Mouse (Mus musculus) left cerebral cortex, postnatal 25 days (tissue): ENCODE measurements around the gene Emid1. TPM values are rescaled to one million over a fixed set of nuclear protein-coding genes. Genes with fewer than 3 reads are reported as not detected.
"Not testable (repeated sequence)": the region's sequence is repeated elsewhere in the genome, so short reads cannot be mapped to it uniquely, and the experiment has no call there.

ENCODE experiments used
- DNase-seq, 2 experiments: peaks; one replicate each; pipeline ENCODE4 v3.0.0; 2022; ENCODE audit warnings: low spot score in 2 of 2, mixed read lengths in 1 of 2
- intact Hi-C: fragments of 180-260 bp; cut with DNase I; formaldehyde crosslinking; loops from one replicate; pipeline ENCODE4 v1.15.1; 2025
- total RNA-seq, 2 experiments: library from RNA; stranded (reverse); gene quantifications; 2 replicates each; pipeline ENCODE4 v1.2.3; 2021

The Emid1 gene
- total RNA-seq, 2 experiments from 2014 or later = 9.7 to 11.8 TPM

DNA sequence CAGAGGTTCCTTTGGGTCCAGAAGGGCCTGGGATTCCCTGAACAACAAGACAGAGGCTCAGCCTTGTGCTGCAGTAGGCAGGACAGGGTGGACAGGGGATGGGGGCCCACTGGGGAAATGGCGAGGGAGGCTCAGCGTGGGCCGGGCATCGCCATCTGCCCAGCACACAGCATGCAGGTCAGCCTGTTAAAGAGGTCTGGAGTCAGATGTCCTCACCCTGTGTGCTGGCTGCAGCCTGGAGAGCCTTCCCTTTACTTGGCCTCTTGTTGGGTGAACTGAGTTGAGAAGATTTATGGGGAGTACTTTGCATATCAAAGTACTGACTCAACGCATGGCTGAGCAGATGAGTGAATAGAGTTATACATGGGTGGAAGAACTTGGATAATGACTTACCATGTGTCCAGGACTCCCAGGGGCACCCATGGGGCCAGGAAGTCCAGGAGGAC is 23.0 kb downstream of the Emid1 start:
- intact Hi-C loops = no loop called here
- no peak for DNase-seq

DNA sequence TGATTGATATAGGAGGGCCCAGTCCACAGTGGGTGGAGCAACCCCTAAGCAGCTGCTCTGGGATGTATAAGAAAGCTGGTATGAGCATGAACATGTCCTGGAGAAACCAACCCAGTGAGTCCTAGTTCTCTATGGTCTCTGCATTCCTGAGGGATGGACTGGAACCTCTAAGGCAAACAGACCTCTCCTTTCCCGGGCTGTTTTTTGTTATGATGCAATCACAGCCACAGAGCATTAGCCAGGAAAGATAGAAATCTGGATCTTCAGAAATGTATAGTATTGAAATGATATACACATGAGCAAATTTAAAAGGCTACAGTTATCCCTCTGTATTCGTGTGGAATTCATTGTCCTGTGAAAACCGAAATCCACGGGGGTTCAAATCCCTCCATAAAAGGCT is 26.3 kb downstream of the Emid1 start:
- no peak for DNase-seq
- intact Hi-C loops = no loop called here

DNA sequence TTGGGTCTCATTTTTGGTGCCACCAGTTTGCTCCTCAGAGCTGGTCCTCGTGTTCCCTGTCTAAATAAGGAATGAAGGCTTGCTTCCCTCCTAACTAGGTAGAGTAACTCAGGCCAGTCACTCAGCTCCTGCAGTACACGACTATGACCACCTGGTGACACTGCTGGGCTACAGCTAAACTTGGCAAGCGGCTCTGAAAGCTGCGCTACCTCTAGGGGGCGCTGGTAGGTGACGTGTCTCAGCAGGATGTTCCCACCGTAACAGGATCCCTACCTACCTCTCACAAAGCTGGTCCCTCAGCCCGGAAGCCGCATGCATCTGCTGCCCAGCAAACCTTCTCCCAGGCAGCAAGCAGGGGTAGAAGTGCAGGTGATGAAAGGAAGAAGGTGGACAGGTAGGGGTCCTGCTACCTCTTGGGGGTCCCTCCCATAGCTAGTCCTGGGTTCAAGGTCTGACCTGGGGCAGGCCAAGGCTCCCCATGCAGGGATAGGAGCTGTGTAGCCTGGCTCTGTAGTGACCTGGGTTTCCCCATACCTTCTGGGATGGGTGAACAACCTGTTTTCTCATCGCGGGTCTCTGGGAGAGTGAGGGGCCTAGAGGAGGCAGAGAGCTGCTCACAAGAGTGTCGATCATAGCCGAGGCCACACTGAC is 37.0 kb downstream of the Emid1 start:
- intact Hi-C loops = loop anchor here (1.0 to 5.0 kb wide), 4 partner anchors 37 to 359 kb away; partner anchors contain the start of gene Emid1
- DNase-seq = peak; percentile 86 to 90

DNA sequence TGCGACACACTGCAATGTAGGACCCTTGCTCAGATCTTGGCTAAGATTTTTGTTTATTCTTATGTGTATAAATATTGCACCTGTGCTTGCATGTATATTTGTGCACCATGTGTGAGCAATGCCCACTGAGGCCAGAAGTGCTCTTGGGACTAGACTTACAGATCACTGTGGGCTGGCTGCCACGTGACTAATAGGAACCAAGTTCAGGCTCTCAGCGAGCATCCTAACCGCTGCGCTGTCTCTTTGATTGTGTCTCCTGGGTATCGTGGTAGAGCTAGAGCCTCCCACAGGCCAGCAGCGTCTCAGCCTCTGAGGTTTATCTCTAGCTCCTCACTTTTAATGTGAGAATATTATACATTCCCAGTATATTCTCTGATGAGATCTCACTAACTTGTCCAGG is 38.4 kb downstream of the Emid1 start:
- no peak for DNase-seq
- intact Hi-C loops = no loop called here

DNA sequence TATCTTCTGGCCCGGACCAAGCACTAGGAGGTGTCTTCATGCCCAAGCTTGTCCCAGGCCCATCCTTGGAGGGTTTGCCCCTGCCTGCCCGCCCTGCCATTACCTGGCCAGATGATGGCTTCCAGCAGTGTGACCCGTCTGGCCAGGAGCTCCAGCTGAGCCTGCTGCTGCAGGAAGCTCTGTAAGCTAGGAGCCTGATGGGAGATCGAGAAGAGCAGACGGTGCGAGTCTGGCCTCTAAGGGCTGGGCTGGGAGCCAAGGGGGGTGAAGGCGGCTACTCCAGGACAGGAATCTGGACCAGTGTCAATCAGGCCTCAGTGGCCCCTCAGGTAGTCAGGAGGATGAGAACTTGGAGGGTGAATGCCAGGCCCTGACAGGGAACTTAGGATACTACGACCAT is 42.6 kb downstream of the Emid1 start:
- DNase-seq = no peak
- intact Hi-C loops = no loop called here

DNA sequence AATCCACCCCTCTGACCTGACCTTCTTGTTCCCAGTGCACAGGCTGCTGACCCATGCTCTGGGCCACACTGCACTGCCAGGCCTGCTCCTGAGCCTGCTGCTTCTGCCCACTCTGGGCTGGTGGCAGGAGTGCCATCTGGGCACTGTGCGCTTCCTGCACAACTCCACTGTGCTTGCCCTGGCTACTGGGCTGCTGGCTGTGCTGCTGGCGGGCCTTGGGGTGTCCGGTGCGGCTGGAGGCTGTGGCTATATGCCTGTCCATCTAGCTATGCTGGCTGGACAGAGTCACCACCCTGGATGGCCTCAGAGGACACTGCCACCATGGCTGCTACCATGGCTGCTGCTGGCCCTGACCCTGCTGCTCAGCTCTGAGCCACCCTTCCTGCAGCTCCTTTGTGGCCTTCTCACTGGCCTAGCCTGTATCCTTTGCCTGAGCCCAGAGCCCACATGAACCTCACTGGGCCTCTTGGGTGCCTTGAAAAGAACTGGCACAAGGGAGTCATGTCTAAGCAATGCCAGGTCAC is 48.0 kb downstream of the Emid1 start:
- no peak for DNase-seq
- intact Hi-C loops = no loop called here

DNA sequence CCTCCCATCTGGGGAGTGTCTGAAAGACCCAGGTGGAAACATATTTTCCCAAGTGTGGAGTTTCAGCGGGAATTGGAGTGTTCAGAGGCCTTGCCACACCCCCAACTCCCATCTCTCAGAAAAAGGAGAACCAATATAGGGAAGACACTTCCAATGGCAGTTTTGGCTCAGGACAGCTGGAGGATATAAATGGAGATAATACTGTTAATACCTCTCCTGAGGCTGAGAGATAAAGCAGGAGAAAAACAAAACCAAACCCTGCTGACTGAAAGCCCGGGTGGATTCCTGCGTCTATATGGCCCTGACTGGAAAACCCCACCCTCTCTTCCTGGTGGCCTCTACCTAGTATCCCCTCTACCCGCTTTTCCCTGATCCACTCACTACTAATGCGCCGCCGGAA is 49.7 kb downstream of the Emid1 start:
- DNase-seq = no peak
- intact Hi-C loops = no loop called here

DNA sequence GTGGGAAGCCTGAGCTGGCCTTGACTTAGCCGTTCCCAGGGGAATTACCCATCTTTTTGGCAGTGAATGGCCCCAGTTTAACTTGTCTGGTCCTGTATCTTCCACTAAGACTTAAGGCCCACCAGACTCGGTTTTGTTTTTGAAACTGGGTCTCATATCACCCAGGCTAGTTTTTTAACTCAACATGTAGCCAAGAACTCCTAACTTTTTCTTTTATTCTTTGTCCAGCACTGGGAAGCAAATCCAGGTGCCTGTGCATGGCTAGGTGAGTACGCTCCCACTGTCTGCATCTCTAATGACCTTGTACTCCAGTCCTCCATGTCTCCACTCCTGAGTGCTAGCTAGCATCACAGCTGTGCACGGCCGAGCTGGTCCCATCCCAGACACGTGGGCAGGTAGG is 50.4 kb downstream of the Emid1 start:
- no peak for DNase-seq
- intact Hi-C loops = no loop called here

DNA sequence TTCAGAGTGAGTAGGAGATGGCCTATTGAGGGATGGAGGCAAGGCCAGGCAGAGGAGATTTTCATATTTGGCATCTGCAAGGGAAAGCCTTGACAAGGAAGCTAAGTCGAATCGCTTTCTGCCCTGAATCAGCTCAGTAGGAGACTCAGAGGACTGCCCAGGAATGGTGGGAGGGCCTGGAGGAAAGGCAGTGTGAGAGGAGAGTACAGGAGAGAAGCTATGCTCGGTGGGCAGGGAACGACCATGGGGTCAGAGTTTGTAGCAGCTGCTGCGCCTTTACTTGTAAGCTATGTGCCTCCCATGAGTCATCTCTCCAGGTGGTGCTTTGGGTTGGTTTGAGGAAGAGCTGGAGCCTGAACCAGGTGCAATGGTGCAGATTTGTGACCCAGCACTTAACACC is 51.3 kb downstream of the Emid1 start:
- intact Hi-C loops = no loop called here

DNA sequence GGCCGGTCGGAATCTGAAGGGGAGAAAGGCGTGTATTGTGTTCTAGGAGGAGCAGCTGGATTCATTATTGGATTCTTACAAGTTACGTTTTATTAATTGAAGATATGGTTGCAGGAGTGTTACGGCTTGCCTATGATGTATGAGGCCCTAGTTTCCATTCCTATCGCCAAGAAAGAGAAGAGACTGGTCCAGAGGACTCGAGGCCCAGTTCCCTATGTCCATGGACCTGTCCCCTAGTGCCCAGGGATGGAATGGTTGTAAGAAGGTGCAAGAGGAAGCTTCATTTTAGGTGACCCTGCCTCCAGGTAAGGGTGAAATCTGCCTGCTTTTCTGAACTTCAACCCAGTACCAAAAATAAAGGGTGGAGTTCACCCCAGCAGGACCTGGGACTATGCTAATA is 51.8 kb downstream of the Emid1 start:
- no peak for DNase-seq
- intact Hi-C loops = no loop called here

More for the DNA sequence above, 51.3 kb downstream of the Emid1 start:
- DNase-seq = no peak

DNA sequence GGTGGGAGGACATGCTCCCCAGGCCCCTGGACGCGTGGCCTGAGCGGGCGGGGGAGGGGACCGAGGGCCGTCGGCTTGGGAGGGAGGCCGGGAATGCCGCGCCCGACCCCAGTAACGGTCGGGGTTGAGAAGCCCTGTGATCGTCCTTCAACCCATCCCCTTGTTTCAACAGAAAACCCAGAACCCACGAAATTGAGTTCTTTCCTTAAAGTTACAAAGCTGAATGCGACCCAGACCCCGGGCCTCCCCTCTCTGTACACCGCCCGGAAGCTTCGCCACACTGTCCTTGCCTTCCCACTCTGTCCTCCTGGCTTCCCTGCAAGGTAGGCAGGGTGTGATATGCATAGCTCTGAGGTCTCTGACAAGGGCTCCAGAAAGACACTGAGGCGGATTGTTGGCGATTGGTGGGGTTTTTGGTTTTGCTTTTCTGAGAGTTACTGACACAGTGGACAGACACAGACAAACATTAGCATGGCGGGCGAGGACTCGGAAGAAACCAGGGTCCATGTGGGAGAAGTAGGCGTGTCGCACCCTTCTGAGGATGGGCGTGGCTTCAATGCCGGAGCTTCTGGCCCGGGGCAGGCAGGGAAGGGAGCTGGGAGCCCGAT is 52.4 kb downstream of the Emid1 start:
- peak; percentile 78 to 85 for DNase-seq
- intact Hi-C loops = no loop called here

DNA sequence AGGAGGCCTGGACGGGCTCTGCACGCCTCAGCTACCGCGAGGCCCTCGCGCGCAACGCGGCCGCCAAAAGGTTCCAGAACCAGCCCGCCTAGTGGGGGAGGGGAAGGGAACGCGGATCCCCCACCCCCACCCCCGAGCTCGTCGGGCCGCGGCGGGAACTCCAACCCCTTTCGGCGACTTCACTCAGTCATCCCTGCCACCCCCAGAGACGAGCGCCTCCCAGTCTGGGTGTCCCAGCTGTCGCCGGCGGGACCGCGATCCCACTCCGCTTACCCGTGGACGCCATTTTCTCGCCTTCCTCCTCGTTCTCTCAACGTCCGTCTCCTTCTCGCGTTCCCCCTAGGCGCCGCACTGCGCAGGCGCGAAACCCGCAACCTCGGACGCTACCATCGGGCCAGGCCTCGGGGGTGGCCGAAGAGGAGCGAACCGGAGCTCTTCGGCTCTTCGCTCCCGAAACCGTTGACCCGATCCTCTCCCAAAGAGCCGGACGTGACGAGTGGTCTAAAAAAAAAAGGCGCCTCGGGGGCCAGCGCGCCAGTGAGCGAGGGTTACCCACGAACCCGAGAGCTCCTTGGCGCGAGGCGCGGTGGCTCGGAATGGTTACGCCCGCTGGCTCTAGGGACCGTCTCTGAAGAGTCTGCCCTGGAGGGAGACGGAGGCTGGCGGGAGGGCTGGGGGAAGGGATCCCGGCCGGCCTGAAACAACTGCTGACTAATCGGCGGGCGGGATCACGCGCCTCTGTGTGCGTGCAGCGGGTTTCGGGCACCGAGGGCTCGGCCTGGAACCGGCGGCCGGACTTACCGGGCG is 53.1 kb downstream of the Emid1 start, which contains the start of the genes Rhbdd3 and Ewsr1:
Gene Rhbdd3 (plus strand): TSS at position 191 of the 807 bp plus-strand sequence.
Gene Ewsr1 (minus strand): TSS at position 531 of the 807 bp plus-strand sequence.
- intact Hi-C loops = no loop called here
- DNase-seq = peak; percentile 96 to 97

DNA sequence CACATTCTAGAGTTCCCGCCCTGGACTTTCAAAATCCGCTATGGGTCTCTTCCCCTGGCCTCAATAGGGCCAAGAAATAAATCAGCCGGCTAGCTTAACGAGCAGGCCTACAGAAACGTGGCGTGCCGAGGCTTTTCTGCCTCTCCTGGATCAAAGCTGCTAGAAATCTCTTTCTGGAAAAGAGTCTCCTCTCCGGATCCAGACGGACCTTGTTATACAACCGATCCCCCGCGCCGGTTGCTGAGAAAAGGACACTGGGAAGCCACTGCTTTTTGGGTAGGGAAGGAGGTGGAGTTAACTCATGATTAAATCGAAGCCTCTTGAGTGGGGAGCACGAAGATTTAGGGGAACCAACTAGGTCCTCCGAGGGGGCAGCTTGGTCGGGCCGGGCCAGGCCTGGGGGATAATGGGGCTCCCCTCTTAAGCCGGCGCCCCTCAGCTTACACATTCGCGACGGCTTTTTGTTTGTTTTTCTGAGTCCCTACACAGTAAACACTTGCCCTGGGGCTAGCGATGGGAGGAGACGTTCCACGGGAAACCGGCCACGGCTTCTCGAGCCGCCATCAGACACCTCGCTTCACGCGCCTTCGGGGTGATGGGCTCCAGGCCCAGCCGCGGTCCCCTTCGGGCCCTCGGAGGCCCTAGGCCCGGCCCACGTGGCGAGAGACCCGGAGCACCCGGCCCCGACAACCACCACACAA is 53.9 kb downstream of the Emid1 start:
- peak; percentile 60 to 83 for DNase-seq
- intact Hi-C loops = no loop called here

DNA sequence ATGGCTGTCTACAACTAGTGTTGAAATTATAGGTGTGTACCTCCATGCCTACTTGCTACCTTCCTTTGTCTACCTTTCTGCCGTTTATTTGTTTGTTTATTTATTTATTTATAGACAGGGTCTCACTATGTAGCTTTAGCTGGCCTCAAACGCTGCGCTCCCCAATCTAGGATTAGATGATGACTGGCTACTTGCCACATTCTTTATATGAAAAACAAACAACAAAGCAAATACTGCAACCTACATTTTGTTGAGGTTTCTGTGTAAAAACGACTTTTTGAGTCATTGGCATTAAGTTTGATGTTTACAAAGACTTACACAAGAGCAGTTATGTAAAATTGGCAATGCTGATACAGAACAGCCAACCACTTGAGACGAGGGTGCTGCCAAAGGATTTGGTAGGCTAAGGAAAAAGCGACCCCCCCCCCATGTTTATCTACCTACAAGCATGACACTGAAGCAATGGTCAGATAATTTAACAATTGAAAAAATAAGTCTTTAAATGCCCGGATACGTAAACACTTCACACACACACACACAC is 55.5 kb downstream of the Emid1 start:
- intact Hi-C loops = no loop called here
- DNase-seq = no peak

DNA sequence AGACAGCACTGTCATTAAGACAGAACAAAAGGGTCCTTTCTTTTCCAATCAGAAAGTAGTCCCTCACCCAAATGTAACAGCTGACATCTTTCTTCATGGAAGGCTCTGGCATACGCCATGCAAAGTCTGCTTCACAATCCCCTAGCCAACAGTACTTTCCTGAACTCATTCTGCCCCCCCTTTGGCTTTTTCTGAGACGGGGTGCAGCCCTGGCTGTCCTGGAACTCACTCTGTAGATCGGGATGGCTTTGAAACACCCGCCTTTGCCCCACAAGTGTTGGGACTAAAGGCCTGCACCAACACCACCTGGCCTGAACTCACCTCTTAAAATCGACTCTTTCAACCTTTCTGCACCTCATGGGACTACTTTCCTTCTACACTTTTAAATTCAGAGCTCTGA is 56.2 kb downstream of the Emid1 start:
- intact Hi-C loops = no loop called here
- no peak for DNase-seq

DNA sequence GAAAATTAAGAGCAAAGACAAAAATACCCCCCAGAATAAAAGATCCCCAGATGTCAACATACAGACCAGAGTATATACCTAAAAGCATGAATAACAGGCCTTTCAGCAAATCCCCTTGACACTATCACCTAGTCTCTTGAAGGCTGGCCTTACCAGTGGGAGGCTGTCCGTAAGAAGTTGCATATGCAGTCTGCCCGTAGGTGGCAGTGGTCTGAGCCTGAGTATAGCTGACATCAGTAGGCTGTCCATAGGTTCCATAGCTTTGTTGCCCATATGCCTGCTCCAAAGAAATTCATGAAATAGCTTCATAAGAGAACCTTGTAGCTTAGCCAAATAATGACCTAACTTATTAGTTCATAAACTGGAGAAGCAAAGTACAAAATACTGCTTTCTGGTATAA is 60.4 kb downstream of the Emid1 start:
- DNase-seq = no peak
- intact Hi-C loops = no loop called here

DNA sequence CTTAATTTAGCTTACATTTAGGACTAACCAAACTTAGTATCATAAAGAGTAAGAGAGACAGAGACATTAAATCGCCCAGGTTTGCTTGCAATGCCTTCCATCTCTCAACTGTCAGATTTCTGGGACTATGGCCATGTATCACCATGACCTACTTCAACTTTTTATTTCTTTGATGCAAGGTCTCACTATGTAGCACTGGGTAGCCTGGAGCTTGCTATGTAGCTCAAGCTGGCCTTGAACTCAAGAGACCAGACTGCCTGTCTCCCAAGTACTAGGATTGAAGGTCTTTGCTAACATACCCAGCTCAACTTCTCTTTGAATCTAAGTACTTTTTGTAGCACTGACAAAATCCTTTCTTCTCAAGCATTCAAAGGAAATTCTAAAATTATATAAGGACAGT is 62.9 kb downstream of the Emid1 start:
- intact Hi-C loops = no loop called here
- no peak for DNase-seq

DNA sequence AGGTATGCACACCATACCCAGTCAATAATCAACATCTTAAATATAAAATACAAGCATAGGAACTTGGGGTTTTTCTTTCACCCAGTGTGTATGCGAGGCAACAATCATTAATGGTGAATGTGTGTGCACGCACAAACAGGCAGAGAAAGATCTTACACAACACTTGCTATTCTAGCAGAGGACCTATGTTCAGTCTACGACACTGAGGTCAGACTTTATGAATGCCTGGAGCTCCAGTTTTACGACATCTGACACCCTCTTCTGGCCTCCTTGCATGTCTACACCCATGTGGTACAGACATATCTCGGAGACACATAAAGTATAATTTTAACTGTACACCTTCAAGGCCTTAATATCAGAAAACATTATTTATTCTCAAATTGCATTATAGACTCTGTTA is 75.2 kb downstream of the Emid1 start:
- DNase-seq, intact Hi-C loops: not testable (repeated sequence)

DNA sequence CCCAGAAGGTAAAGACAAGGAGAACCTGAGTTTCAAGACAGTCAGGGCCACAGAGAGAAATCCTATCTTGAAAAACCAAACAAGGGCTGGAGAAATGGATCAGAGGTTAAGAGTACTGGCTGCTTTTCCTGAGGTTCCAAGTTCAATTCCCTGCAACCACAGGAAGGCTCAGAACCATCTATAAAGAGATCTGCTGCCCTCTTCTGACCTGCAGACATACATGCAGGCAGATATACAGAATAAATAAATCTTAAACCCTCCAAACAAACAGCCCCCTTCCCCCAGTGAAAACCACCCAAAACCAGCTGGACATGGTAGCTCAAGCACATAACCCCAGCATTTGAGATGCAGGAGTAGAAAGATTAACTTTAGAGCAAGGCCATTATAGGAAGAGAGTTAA is 76.3 kb downstream of the Emid1 start:
- intact Hi-C loops = no loop called here
- DNase-seq = no peak

DNA sequence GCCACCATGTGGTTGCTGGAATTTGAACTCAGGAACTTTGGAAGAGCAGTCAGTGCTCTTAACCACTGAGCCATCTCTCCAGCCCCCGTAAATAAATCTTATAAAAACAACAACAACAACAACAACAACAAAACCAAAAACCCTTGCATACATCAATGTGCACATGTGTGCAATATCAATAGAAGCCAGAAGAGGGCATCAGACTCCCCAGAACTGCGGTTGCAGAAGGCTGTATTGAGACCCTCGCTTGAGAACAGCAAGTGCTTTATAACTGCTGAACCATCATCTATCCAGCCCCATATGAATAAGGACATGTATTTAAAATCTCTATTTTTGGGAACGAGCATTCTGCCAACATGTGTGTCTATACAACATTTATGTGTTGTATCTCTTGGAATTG is 77.2 kb downstream of the Emid1 start:
- DNase-seq = no peak
- intact Hi-C loops = no loop called here
